Mouse (Mus musculus): ENCODE data around the gene Krt76.
A peak's percentile ranks its signal among the peaks of the same experiment; 100 is the strongest.

Gene Krt76

DNA sequence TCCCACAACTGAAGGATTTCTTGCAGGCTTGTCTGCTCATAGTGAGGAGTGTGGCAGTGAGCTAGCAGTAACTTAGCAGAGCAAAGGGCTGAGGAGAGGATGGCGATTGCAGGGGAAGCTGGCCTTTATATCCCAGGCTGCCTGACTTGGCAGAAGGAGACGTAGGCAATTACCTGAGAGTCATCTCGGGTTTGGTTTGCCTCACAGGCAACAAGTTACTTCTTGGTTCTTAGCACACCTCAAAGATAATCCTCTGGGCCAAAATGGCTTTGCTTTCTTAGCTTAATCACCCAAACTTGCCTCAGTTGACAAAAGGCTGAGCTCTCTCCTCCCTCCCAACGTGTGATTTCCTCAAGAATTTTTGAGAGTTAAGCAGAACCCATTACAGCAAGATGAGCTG is at the start of gene Krt76:
TSS of gene Krt76 (minus strand) at position 101 of the 400 bp plus-strand sequence.
- no peak for DNase-seq

DNA sequence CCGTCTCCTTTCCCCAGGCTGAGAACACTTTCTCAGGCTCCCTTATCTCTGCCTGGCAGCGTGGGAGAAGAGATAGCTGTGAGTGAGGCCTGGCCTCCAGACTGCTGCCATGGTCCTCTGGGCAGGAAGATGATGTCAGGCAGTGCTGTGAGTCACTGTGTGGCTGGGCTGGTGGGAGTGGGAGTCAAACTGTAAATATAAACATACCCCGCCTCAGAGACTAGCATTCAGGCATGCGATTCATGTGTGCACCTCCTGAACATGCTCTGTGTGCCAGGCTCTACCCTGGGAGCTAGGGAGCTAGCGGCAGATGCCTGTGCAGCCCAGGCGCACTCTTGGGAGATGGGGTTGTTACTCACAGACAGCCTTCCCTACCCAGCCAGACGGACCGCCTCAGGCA is 49.2 kb upstream of the Krt76 start:
- no peak for DNase-seq

DNA sequence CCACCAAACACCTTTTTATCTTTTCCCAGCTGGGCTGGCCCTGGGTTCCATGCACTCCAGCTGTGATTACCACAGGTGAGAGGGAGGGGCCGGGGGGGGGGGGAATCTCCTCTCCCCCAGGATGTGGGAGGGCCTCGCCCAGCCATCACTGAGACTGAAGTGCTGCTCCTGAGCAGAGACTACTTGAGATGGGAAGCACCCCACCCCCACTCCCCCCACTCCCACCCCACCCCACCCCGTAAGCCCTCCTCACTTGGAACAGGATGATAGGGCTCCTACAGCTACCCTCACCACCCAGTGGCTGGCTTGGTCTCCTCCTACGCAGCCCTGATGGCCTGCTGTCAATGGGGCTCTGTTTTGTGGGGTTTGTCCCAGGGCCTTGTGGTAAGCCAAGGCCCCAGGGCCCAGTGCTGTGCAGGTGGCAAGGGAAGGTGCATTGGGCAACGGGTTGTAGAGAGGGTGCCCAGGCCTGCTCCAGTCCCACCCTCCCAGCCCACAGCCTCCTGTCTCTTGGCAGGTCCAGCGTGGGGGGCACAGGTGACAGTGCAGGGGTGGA is 47.6 kb upstream of the Krt76 start, which contains the start of gene Krt79:
TSS of gene Krt79 (minus strand) at position 51 of the 556 bp plus-strand sequence.
- DNase-seq, result no peak

- DNase-seq, result no peak
These were observed 46.0 kb upstream of the Krt76 start for GRCm38 (mm10) chr15:101938600-101939308.

DNA sequence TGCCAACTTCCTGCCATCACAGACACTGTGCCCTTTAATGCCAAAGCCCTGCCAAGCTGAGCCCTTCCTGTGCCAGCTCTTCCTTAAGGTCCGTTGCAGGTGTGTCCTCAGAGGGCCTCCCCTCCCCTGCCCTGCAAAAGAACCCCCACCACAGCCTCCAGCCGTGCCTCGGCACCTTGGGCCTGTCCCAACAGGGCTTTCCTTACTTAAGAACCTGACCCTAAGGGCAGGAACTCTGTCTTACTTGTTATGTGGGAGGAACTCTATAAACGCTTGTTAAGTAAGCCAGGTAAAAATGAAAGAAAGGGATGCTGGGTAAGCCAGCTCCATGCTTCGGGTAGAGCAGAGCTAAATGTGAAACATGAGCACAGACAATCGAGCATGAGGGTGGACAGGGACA is 40.3 kb upstream of the Krt76 start:
- no peak for DNase-seq

GRCm38 (mm10) chr15:101929666-101930065 is 36.9 kb upstream of the Krt76 start:
- peak; percentile 54 for DNase-seq

DNA sequence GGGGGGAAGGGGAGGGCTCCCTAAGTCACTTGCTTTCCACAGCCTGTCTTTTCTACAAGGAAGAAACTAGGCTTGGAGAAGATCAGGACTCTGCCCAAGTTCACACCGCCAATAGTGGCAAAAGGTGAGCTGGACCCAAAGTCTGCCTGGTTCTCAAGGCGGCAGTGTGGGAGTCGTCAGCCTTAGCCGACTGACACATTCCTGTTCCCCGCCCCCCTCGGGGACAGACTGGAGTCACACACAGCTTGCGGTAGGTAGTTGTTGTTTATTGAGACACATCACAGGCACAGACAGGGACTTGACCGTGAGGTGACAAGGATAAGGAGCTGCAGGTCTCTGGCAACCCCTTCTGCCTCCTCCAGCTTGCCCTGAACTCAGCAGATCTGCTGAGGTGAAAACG is 36.4 kb upstream of the Krt76 start:
- no peak for DNase-seq

- peak; percentile 83 for DNase-seq
These were observed 34.8 kb upstream of the Krt76 start for GRCm38 (mm10) chr15:101927340-101928080.

DNA sequence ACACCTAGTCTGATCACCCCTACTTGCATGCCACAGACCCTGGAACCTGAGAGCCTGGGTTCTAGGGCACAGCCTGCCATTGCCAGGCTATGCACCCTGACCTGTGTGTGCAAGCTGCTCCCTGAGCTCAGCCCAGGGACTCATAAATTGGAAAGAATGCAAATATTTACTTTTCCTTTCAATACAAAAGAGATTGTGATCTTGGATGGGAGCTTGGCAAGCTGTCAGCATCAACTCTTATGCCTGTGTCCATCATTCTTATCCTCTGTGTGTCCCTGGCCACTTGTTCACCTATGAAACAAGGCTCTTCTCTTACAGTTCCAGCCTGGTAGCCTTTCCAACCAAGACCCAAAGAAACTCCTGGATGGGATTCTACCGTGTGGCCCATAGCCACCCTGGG is 32.3 kb upstream of the Krt76 start:
- no peak for DNase-seq

DNA sequence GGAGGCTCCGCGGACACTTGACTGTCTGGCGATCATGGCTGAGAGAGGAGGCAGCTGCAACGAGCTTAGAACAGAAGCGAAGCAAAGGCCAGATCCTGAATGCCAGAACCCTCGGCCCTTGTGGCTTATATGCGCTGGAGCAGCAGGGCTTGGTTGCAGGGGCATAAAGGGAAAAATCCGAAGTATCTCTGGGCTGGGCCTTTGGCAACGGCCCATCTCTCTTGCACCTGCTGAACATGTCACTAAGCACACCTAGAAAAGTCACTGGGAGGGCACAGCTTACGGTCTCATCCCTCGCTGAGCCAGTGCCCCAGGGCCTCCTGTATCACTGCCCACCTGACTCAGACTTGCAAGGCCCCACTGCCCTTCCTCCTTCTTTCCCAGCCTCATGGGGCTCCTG is 31.9 kb upstream of the Krt76 start, which contains the start of gene Krt4:
TSS of gene Krt4 (minus strand) at position 101 of the 400 bp plus-strand sequence.
- DNase-seq, result no peak

- DNase-seq, result no peak
These were observed 29.6 kb upstream of the Krt76 start for GRCm38 (mm10) chr15:101922296-101922695.

GRCm38 (mm10) chr15:101916072-101916471 is 23.4 kb upstream of the Krt76 start:
- no peak for DNase-seq

DNA sequence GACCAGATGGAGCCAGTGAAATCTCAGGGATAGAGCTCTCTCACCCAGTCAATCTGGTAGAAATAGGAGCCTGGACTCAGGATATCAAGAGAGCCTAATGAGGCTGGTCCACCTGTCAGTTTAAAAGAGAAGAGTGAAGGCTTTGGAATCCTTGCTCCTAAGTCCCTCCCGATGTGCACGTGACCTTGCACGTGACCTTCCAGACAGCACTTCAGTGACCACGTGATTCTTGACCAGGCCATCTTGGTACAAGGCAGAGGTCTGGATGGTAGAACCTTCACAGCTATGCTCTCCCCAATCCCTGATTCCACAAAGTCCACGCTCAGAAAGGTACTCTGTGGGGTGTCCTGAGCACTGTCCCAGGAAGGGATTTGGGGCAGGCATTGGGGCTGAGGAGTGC is 12.1 kb upstream of the Krt76 start:
- DNase-seq, result no peak

DNA sequence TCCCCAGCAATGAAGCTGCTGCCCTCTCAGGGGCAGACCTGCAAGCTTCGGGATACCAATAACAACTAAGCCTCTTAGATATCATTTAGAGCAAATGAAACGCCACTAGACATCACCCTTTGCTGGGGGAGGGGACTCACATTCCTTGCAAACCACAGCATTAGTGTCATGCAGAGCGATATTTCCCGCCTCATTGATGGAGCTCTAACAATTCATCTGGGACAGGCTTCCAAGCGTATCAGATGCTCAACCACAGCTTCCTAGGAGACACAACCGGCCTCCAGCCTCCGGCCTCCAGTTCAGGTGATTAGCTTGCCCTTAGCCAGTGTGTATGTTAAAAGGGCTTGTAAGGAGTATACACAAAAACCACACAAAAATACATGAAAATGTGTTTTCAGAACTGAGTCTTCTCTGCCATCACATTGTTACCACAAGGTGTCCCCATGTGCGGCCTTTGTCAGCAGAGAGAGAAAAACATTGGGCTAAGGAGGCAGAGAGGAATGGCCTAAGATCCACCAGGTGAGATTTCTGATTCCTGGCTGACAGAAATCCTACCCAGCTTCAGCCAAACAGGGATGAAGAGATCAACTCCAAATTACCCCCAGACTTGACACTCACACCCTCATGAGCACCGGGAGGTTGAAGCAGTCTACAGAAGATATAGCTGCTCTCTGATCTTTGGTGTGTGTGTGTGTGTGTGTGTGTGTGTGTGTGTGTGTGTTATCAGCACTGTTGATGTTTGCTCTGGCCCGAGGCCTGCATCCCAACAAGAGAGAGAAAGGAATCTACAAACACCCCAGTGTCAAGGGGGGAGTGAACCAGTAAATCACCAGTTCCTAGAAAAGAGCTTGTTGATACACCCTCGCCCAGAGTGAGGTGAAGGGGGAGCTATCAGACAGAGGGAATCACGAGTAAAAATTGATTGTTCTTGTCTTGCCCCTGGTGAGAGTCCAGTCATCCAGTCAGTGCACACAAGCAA is 9.7 kb upstream of the Krt76 start:
- DNase-seq, result peak; percentile 12

- DNase-seq, result no peak
These were observed 2.5 kb upstream of the Krt76 start for GRCm38 (mm10) chr15:101895216-101895615.

DNA sequence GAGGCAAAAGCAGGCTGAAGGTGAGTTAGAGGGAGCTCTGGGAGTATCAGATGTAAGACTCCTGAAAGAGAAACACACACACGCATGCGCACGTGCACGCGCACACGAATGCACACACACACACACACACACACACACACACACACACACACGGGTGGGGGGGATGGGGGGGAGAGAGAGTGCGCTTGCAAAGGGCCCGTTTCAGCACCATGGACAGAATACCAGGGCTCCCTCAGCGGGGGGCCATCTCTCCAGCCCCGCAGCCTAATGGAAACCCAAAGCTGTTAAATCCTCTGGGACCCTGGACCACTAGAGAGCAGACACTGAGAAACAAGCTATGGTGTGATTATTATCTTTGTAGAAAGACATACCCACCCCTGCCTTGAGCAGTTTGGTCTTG is 12.9 kb downstream of the Krt76 start:
- DNase-seq, result no peak

- no peak for DNase-seq
These were observed 14.7 kb downstream of the Krt76 start for GRCm38 (mm10) chr15:101878041-101878440.

DNA sequence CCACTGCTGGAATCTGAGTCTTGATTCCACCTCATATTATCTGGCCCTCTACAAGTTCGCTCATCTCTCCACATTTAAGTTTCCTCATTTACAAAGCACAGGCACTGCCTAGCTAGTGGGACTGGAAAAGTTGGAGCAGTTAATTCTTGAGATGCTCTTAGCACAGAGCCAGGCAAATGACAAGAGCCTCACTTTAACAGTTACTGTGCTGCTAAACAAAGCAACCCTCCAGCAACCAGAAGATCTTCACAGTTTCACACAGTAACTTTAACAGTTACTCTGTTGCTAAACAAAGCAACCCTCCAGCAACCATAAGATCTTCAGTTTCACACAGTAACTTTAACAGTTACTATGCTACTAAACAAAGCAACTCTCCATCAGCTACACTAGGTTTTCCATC is 18.3 kb downstream of the Krt76 start:
- no peak for DNase-seq

GRCm38 (mm10) chr15:101873231-101873630 is 19.5 kb downstream of the Krt76 start:
- DNase-seq, result no peak

DNA sequence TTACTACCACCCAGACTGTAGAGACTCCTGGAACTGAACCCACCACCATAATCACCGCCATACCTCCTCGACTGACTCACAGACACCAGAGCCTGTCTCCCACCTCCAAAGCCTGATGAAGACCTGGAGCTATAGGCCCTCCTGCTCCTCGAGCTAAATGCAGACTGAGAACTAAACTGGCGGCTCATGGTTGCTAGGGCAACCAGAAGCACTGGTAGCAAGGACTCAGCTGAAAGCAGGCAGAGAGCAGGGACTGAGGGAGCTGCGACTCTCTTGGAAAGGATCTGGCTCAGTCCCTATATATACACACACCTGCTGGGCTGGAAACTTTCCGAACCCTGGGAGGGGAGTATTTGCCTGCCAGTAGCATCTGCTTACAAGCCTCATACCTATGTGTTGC is 23.3 kb downstream of the Krt76 start, which contains the start of gene Krt77:
TSS of gene Krt77 (minus strand) at position 275 of the 400 bp plus-strand sequence.
- no peak for DNase-seq

DNA sequence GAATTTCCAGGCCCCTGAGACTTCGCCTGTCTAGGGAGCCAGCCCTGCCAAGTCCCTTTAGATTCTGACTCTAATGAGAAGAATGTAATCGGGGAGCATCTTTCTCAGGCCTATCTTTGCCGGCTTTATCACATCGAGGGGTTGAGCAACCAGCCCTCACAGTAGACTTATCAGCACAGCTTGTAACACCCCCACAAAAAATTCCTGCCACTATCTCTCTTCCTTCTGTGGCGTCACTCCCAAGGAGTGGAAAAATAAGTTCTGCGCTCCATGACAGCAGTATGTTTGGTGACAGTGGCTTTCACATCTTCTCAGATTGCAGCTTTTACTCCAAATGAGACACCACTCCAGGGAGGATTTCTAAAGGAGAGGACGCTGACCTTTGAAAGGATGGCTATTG is 26.0 kb downstream of the Krt76 start:
- no peak for DNase-seq

DNA sequence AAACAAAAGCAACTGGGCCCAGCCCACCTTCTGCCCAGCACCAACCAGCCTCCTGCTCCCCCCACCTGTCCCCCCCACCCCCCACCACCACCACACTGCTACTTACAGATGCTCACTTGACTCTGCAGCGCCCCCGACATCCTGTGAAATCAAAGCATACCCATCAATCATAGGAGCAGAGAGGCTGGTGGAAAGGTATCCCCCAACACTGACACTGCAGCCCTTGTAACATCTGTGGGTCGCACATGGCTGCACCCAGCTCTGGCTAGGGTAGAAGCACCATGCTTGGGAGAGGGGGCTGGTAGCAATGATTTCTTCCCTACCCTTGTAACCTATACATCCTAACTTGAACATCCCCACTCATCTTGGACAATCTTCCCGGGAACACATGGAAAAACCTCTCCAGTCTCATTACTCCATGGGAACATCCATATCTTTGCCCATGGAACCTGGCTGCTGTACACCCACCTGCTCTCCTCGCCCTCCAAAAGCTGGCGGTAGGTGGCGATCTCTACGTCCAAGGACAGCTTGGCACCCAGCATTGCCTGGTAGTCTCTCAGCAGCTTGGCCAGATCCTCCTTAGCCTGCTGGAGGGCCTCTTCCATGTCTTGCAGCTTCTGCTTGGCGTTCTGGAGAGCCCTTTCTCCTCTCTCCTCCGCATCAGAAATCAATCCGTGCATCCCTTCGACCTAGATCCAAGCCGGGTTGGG is 32.1 kb downstream of the Krt76 start:
- DNase-seq, result peak; percentile 6
